Mouse (Mus musculus): ENCODE results near the gene Fahd2a. TPM values are rescaled to one million over a fixed set of nuclear protein-coding genes. Genes with fewer than 3 reads are reported as not detected.

Fahd2a gene
- polyA plus RNA-seq, 1 experiment from 2014 or later = 35.8 TPM

DNA sequence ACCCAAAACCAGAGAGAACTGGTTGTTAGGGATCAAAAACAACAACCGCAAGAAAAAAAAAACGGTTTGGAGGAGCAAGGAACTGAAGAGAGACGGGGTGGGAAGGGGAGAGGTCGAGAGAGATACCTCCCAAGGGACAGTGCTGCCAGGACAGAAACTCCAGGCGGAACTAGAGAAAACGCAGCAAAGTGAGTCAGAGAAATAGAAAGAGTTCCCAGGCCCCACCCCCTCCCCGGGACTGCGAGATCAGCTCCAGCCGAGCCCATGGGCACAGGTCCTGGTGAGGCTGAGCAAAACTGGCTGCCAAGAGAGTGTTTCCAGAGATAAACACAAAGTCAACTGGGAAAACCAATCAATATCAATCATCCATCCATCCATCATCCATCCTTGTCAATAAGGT, 17.0 kb upstream of the Fahd2a start:
- 51% methylated on average over 9 of the region's 9 CpGs for WGBS
- H3K4me1 ChIP-seq = no peaks in the 10 kb centered on the region
- H3K27me3 ChIP-seq (replicated peaks) = no peaks in the 10 kb centered on the region
- H3K9ac ChIP-seq = no peak overlapping the region
- no peak for ATAC-seq (replicated peaks)
- no peak overlapping the region for H3K4me3 ChIP-seq
- H3K27ac ChIP-seq = no peak overlapping the region
- H3K36me3 ChIP-seq (replicated peaks) = no peaks in the 10 kb centered on the region
- no peak overlapping the region for H3K4me2 ChIP-seq
- no peaks in the 10 kb centered on the region for H3K9me3 ChIP-seq

- no peaks in the 10 kb centered on the region for H3K36me3 ChIP-seq (replicated peaks)
- no peaks in the 10 kb centered on the region for H3K4me1 ChIP-seq
- no peak for ATAC-seq (replicated peaks)
- H3K27ac ChIP-seq = no peak overlapping the region
- 76% methylated on average over 2 of the region's 2 CpGs for WGBS
- no peak overlapping the region for H3K4me2 ChIP-seq
- H3K9me3 ChIP-seq = no peaks in the 10 kb centered on the region
- H3K9ac ChIP-seq = no peak overlapping the region
- no peak overlapping the region for H3K4me3 ChIP-seq
- no peaks in the 10 kb centered on the region for H3K27me3 ChIP-seq (replicated peaks)
Measured at GRCm38 (mm10) chr2:127459341-127459740, 15.0 kb upstream of the Fahd2a start.

DNA sequence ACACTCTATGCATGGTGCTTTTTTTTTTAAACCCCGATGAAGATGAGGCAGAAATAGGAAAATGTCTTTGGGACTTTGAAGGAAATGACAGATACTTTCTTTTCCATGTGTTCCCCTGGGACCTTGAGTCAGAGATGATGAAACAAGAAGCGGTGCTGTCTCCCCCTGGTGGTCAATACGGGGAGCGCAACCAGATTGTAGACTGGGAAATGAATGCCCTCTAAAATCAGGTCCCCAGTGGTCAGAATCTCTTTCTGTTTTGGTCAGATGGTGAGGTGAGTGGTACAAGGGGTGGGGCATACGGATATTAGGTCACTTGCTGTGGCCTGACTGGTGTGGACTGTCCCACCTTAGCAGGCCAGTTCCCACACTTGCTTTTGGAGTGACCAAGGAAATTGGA, 9.4 kb upstream of the Fahd2a start:
- Histone ChIP-seq H3K9ac (no peak overlapping the region), H3K4me1 (no peaks in the 10 kb centered on the region), H3K4me2 (no peak overlapping the region), H3K4me3 (no peak overlapping the region), H3K27ac (no peak overlapping the region), H3K9me3 (no peaks in the 10 kb centered on the region), H3K27me3 (replicated peaks) (peaks cover 7% of the 10 kb centered on the region; the same call in 1 of the 2 replicates), H3K36me3 (replicated peaks) (no peaks in the 10 kb centered on the region)
- 3% methylated on average over 5 of the region's 5 CpGs for WGBS
- no peak for ATAC-seq (replicated peaks)

- Histone ChIP-seq H3K4me3 (no peak overlapping the region), H3K9ac (no peak overlapping the region), H3K9me3 (no peaks in the 10 kb centered on the region), H3K4me2 (no peak overlapping the region), H3K27me3 (replicated peaks) (peaks cover 7% of the 10 kb centered on the region; the same call in 1 of the 2 replicates), H3K27ac (no peak overlapping the region), H3K36me3 (replicated peaks) (no peaks in the 10 kb centered on the region), H3K4me1 (no peaks in the 10 kb centered on the region)
- no peak for ATAC-seq (replicated peaks)
- WGBS = 78% methylated on average over 9 of the region's 9 CpGs
Measured at GRCm38 (mm10) chr2:127453141-127453540, 8.8 kb upstream of the Fahd2a start.

- H3K9ac ChIP-seq = no peak overlapping the region
- H3K4me1 ChIP-seq = no peaks in the 10 kb centered on the region
- no peaks in the 10 kb centered on the region for H3K36me3 ChIP-seq (replicated peaks)
- no peak overlapping the region for H3K4me2 ChIP-seq
- no peaks in the 10 kb centered on the region for H3K9me3 ChIP-seq
- 50% methylated on average over 6 of the region's 6 CpGs for WGBS
- H3K27me3 ChIP-seq (replicated peaks) = peaks cover 7% of the 10 kb centered on the region; the same call in 1 of the 2 replicates
- no peak overlapping the region for H3K4me3 ChIP-seq
- H3K27ac ChIP-seq = no peak overlapping the region
- ATAC-seq (replicated peaks) = no peak
Measured at GRCm38 (mm10) chr2:127451748-127452147, 7.4 kb upstream of the Fahd2a start.

GRCm38 (mm10) chr2:127449691-127450090, 5.3 kb upstream of the Fahd2a start:
- peaks cover 7% of the 10 kb centered on the region; the same call in 1 of the 2 replicates for H3K27me3 ChIP-seq (replicated peaks)
- no peaks in the 10 kb centered on the region for H3K36me3 ChIP-seq (replicated peaks)
- H3K4me1 ChIP-seq = peaks cover 2% of the 10 kb centered on the region
- WGBS = 48% methylated on average over 7 of the region's 7 CpGs
- H3K9ac ChIP-seq = no peak overlapping the region
- ATAC-seq (replicated peaks) = no peak
- no peaks in the 10 kb centered on the region for H3K9me3 ChIP-seq
- H3K4me3 ChIP-seq = no peak overlapping the region
- H3K4me2 ChIP-seq = no peak overlapping the region
- H3K27ac ChIP-seq = no peak overlapping the region

GRCm38 (mm10) chr2:127446847-127447246, 2.5 kb upstream of the Fahd2a start:
- Histone ChIP-seq H3K9me3 (no peaks in the 10 kb centered on the region), H3K27me3 (replicated peaks) (no peaks in the 10 kb centered on the region; the same call in 1 of the 2 replicates), H3K4me3 (no peak overlapping the region), H3K27ac (no peak overlapping the region), H3K9ac (no peak overlapping the region), H3K36me3 (replicated peaks) (no peaks in the 10 kb centered on the region), H3K4me2 (no peak overlapping the region), H3K4me1 (peaks cover 24% of the 10 kb centered on the region)
- ATAC-seq (replicated peaks) = no peak
- WGBS = 66% methylated on average over 3 of the region's 3 CpGs

DNA sequence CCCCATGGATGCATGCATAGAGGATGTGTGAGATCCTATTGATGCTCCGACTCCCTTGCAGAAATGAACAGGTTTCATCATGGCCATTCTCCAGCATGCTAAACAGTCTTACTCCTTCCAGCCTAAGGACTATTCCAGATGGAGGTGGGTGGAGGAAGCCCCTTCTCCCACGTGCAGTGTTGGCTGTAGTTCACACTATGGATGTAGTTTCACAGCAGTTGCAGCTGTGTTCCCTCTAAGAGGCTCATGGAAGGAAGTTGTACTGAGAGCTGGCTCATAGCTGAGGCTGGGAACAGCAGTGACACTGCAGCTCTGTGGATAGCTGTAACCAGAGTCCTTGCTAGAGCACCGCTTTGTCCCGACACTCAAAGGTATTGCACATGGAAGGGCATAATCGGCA, 6.7 kb downstream of the Fahd2a start:
- WGBS = 90% methylated on average over 5 of the region's 5 CpGs
- Histone ChIP-seq H3K9me3 (no peaks in the 10 kb centered on the region), H3K9ac (no peak overlapping the region), H3K27ac (no peak overlapping the region), H3K36me3 (replicated peaks) (peaks cover 15% of the 10 kb centered on the region; the same call in 1 of the 2 replicates), H3K27me3 (replicated peaks) (no peaks in the 10 kb centered on the region), H3K4me2 (no peak overlapping the region), H3K4me1 (peaks cover 6% of the 10 kb centered on the region), H3K4me3 (no peak overlapping the region)
- ATAC-seq (replicated peaks) = no peak

DNA sequence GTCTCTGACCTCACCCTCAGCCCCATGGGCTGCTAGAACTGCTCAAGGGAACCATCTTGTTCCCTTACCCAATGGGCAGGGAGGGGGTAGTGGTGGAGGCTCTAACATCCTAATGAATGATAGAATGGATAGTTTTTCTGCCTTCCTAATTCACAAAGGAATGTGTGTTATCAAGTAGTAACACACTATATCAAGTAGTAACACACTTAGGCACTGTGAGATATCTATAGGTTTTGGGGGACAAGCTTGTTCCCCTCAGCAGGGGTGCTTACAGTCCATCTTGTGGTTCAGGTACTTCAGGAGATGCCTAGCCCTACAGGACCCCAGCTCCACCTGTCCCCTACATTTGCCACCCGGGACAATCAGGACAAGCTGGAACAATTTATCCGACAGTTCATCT, 8.8 kb downstream of the Fahd2a start:
- no peak for ATAC-seq (replicated peaks)
- Histone ChIP-seq H3K27me3 (replicated peaks) (no peaks in the 10 kb centered on the region), H3K4me3 (no peak overlapping the region), H3K9me3 (no peaks in the 10 kb centered on the region), H3K36me3 (replicated peaks) (peaks cover 13% of the 10 kb centered on the region; the same call in 1 of the 2 replicates), H3K27ac (no peak overlapping the region), H3K4me2 (no peak overlapping the region), H3K9ac (no peak overlapping the region), H3K4me1 (no peaks in the 10 kb centered on the region)
- WGBS = 91% methylated on average over 2 of the region's 2 CpGs

GRCm38 (mm10) chr2:127435135-127435534, 9.2 kb downstream of the Fahd2a start:
- ATAC-seq (replicated peaks) = no peak
- no peaks in the 10 kb centered on the region for H3K9me3 ChIP-seq
- no peaks in the 10 kb centered on the region for H3K4me1 ChIP-seq
- H3K27ac ChIP-seq = no peak overlapping the region
- 41% methylated on average over 2 of the region's 2 CpGs for WGBS
- H3K9ac ChIP-seq = no peak overlapping the region
- H3K36me3 ChIP-seq (replicated peaks) = peaks cover 13% of the 10 kb centered on the region; the same call in 1 of the 2 replicates
- no peaks in the 10 kb centered on the region for H3K27me3 ChIP-seq (replicated peaks)
- no peak overlapping the region for H3K4me3 ChIP-seq
- no peak overlapping the region for H3K4me2 ChIP-seq

- H3K9me3 ChIP-seq = no peaks in the 10 kb centered on the region
- no peaks in the 10 kb centered on the region for H3K27me3 ChIP-seq (replicated peaks)
- H3K4me1 ChIP-seq = no peaks in the 10 kb centered on the region
- H3K36me3 ChIP-seq (replicated peaks) = peaks cover 11% of the 10 kb centered on the region; the same call in 1 of the 2 replicates
- 84% methylated on average over 9 of the region's 9 CpGs for WGBS
- H3K9ac ChIP-seq = no peak overlapping the region
- no peak overlapping the region for H3K4me2 ChIP-seq
- H3K27ac ChIP-seq = no peak overlapping the region
- ATAC-seq (replicated peaks) = 0 out of 2 replicates have a peak, but pooled peaks have one; percentile 22
- no peak overlapping the region for H3K4me3 ChIP-seq
Measured at GRCm38 (mm10) chr2:127433487-127434295, 10.7 kb downstream of the Fahd2a start.

DNA sequence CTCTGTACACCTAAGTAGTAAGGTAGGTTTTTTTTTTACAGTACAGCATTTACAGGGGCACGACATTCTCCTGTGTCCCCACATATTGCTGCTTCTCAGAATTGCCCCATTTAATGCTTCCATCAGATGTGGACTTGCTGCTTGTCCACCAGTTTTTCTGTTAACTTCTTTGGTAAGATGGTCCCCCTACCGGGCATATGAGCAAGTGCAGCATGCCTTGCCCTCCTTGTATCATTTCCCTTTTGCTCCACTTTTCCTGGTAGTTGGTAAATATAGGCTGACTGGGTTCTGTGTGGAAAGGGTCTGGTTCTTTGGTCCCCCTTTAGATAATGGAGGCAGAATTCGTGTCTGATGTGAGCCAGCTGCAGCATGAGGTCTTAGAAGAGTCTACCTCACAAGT, 14.1 kb downstream of the Fahd2a start:
- Histone ChIP-seq H3K4me1 (no peaks in the 10 kb centered on the region), H3K27me3 (replicated peaks) (no peaks in the 10 kb centered on the region), H3K36me3 (replicated peaks) (no peaks in the 10 kb centered on the region), H3K27ac (no peak overlapping the region), H3K4me3 (no peak overlapping the region), H3K4me2 (no peak overlapping the region), H3K9ac (no peak overlapping the region), H3K9me3 (no peaks in the 10 kb centered on the region)
- WGBS = 16% methylated on average over 3 of the region's 3 CpGs
- ATAC-seq (replicated peaks) = 0 out of 2 replicates have a peak, but pooled peaks have one; percentile 31

- WGBS = 86% methylated on average over 17 of the region's 17 CpGs
- no peak within 1 kb of the TSS for H3K4me3 ChIP-seq
- no peak within 1 kb of the TSS for H3K4me2 ChIP-seq
- no peaks in the 10 kb centered on the region for H3K36me3 ChIP-seq (replicated peaks)
- H3K4me1 ChIP-seq = no peaks in the 10 kb centered on the region
- H3K27me3 ChIP-seq (replicated peaks) = no peaks in the 10 kb centered on the region
- no peaks in the 10 kb centered on the region for H3K9me3 ChIP-seq
- no peak within 1 kb of the TSS for H3K9ac ChIP-seq
- no peak within 1 kb of the TSS for H3K27ac ChIP-seq
- no peak for ATAC-seq (replicated peaks)
Measured at GRCm38 (mm10) chr2:127424977-127425376, 19.4 kb downstream of the Fahd2a start, which contains the start of gene Gpat2. Gene Gpat2, plus strand, starts transcription at chr2:127425199.

All from midbrain, embryonic 15.5 days (tissue).